Mouse (Mus musculus) layer of hippocampus, postnatal 14 days (tissue): ENCODE data around the gene Gm960. TPM values are rescaled to one million over a fixed set of nuclear protein-coding genes. Genes with fewer than 3 reads are reported as not detected.
"Not testable (repeated sequence)": the region's sequence is repeated elsewhere in the genome, so short reads cannot be mapped to it uniquely, and the experiment has no call there.

Source experiments
- DNase-seq, 2 experiments: peaks; one replicate each; pipeline ENCODE4 v3.0.0; 2021 to 2022; ENCODE audit warnings: low spot score in 2 of 2, mixed read lengths in 1 of 2
- microRNA-seq, 2 experiments: library from miRNA; unstranded; fragments of <30 nt; microRNA quantifications; one replicate each; pipeline ENCODE4 v1.2.0; 2021
- total RNA-seq, 2 experiments: library from RNA; stranded (reverse); gene quantifications; 2 replicates each; pipeline ENCODE4 v1.2.3; 2021

The Gm960 gene
- total RNA-seq, 2 experiments from 2014 or later, result 1.9 to 2.1 TPM

- no peak for DNase-seq
These were observed 104.5 kb downstream of the Gm960 start for GRCm38 (mm10) chr19:4593792-4594522.

GRCm38 (mm10) chr19:4590025-4590424 is 108.4 kb downstream of the Gm960 start:
- DNase-seq, result no peak

GRCm38 (mm10) chr19:4589081-4589480 is 109.4 kb downstream of the Gm960 start:
- DNase-seq, result no peak

GRCm38 (mm10) chr19:4588430-4588829 is 110.0 kb downstream of the Gm960 start:
- no peak for DNase-seq

GRCm38 (mm10) chr19:4587426-4587825 is 111.0 kb downstream of the Gm960 start:
- DNase-seq, result no peak

- DNase-seq, result not testable (repeated sequence)
These were observed 111.7 kb downstream of the Gm960 start for GRCm38 (mm10) chr19:4586783-4587182.

- no peak for DNase-seq
These were observed 114.6 kb downstream of the Gm960 start for GRCm38 (mm10) chr19:4583856-4584255.

- no peak for DNase-seq
These were observed 119.2 kb downstream of the Gm960 start for GRCm38 (mm10) chr19:4579296-4579695.

GRCm38 (mm10) chr19:4578799-4579198 is 119.7 kb downstream of the Gm960 start:
- DNase-seq, result no peak

Small RNAs within 50 kb of the gene (microRNA-seq; reads per million reads assigned to microRNA genes)
- gene Mir6986, result 3.2 to 3.7 reads per million in 2 experiments

Other genes with a start within 250 kb of the Gm960 start
- 10 to 100 TPM; 34.7 to 37.7 TPM for gene Syt12, start 221.2 kb downstream of the Gm960 start, total RNA-seq
- not detected for gene 2010003K11Rik, start 200.1 kb downstream of the Gm960 start, total RNA-seq
- 10 to 100 TPM; 56.6 to 63.9 TPM for gene Pcx, start 188.2 kb downstream of the Gm960 start, total RNA-seq
- 10 to 100 TPM; 50.9 to 53.1 TPM for gene Lrfn4, start 83.0 kb downstream of the Gm960 start, total RNA-seq
- 10 to 100 TPM; 16.7 to 18.2 TPM for gene Rce1, start 73.0 kb downstream of the Gm960 start, total RNA-seq
- gene Sptbn2, start 12.5 kb upstream of the Gm960 start, total RNA-seq, result 100 to 1,000 TPM; 663 to 667 TPM
- gene Rbm4b, start 57.8 kb upstream of the Gm960 start, total RNA-seq, result 10 to 100 TPM; 14.3 to 14.4 TPM
- 10 to 100 TPM; 72.9 to 74.7 TPM for gene Rbm4, start 95.2 kb upstream of the Gm960 start, total RNA-seq
- gene Gm21992, start 112.9 kb upstream of the Gm960 start, total RNA-seq, result 10 to 100 TPM; 19.9 to 21.4 TPM
- gene Rbm14, start 113.0 kb upstream of the Gm960 start, total RNA-seq, result 10 to 100 TPM; 56.1 to 57.2 TPM
- 10 to 100 TPM; 42.6 to 43.6 TPM for gene Ccs, start 140.7 kb upstream of the Gm960 start, total RNA-seq
- 1 to 10 TPM; 2.0 TPM for gene Ccdc87, start 140.7 kb upstream of the Gm960 start, total RNA-seq
- 100 to 1,000 TPM; 103 to 125 TPM for gene Ctsf, start 156.5 kb upstream of the Gm960 start, total RNA-seq
- gene Actn3, start 179.2 kb upstream of the Gm960 start, total RNA-seq, result 1 to 10 TPM; 1.1 to 1.7 TPM
- 10 to 100 TPM; 25.9 to 26.8 TPM for gene Zdhhc24, start 180.0 kb upstream of the Gm960 start, total RNA-seq
- gene Bbs1, start 208.0 kb upstream of the Gm960 start, total RNA-seq, result 10 to 100 TPM; 38.4 TPM
- 10 to 100 TPM; 50.2 to 52.0 TPM for gene Dpp3, start 229.6 kb upstream of the Gm960 start, total RNA-seq
- gene Peli3, start 244.5 kb upstream of the Gm960 start, total RNA-seq, result 10 to 100 TPM; 16.3 to 16.8 TPM